ENCODE assay signal across 8 mouse cellular contexts in genomic region chr1:33669708-33670141, GRCm38 (mm10). TPM values are rescaled to one million over a fixed set of nuclear protein-coding genes. Genes with fewer than 3 reads are reported as not detected.
DNase-seq lines count a peak whose midpoint lies in the region; ATAC-seq lines count a peak whose summit lies in the region.

TSS of gene Prim2 (minus strand) at chr1:33669795.

- ATAC-seq in hindbrain, embryonic 13.5 days (ENCODE audit: low FRiP score), result peak; percentile 92

- no peaks in the 10 kb centered on the region for H3K27me3 ChIP-seq in hindbrain, embryonic 13.5 days

- H3K4me2 ChIP-seq in hindbrain, embryonic 13.5 days, result peak within 1 kb of the TSS; percentile 77

- H3K4me1 ChIP-seq in hindbrain, embryonic 13.5 days (replicated peaks), result peaks cover 8% of the 10 kb centered on the region

- peak within 1 kb of the TSS; percentile 85 for H3K9ac ChIP-seq in hindbrain, embryonic 13.5 days

- H3K4me3 ChIP-seq in hindbrain, embryonic 13.5 days, result peak within 1 kb of the TSS; percentile 75

- peaks cover 10% of the 10 kb centered on the region for H3K36me3 ChIP-seq in hindbrain, embryonic 13.5 days

- under 1% methylated on average over 26 of the region's 26 CpGs for WGBS in hindbrain, embryonic 13.5 days

- H3K27ac ChIP-seq in hindbrain, embryonic 13.5 days, result peak within 1 kb of the TSS; percentile 96

- peak; percentile 90 for DNase-seq in T-cell, adult 2 months (ENCODE audit: low spot score)
- peak; percentile 96 for DNase-seq in cerebellum, postnatal 14 days
- DNase-seq in frontal cortex, postnatal 25 days (ENCODE audit: low spot score in 2 of 2), result peak; percentile 74 to 78
- DNase-seq in left cerebral cortex, adult 11 months (ENCODE audit: low spot score), result peak; percentile 51
- peak; percentile 91 for DNase-seq in lung, postnatal 36 days
- DNase-seq in retina, embryonic 14.5 days (ENCODE audit: low spot score), result peak; percentile 90
- DNase-seq in thymus, postnatal 4 days, result peak; percentile 94

- no peaks in the 10 kb centered on the region for H3K9me3 ChIP-seq in hindbrain, embryonic 13.5 days

RNA-seq across cellular contexts. Expression of gene Prim2, which starts in this region (rescaled TPM):
- 24.2 and 26.1 TPM in 2 replicates for polyA plus RNA-seq in hindbrain, embryonic 13.5 days (2015; fragmentation: Nextera tagmentation; extraction: Ambion mirVana)

Comparison
In these comparisons a context has a peak if more than half of its experiments do, and no peak if none do; other contexts are left out.
1. Peak in every context shown above with its lines: DNase-seq, ATAC-seq, H3K4me3 ChIP-seq and H3K27ac ChIP-seq.